In genomic region chr12:92152043-92152921, GRCm38 (mm10) we compare ENCODE assay signal across 14 mouse cellular contexts.
DNase-seq lines count a peak whose midpoint lies in the region; ATAC-seq lines count a peak whose summit lies in the region.
"Had no signal": no experiment of that assay in that cellular context is flagged by ENCODE, and none has a peak within 500 bp of the region (broad histone marks: within the 10 kb centered on the region; RNA-seq: fewer than 3 reads in every experiment).

No protein-coding gene starts in this region.

- ATAC-seq in embryonic facial prominence, embryonic 14.5 days (ENCODE audit: low read depth) = peak; percentile 74; the same call in 1 of the 2 replicates
- ATAC-seq in midbrain, embryonic 14.5 days (ENCODE audit: low FRiP score, low TSS enrichment) = no peak
- ATAC-seq in midbrain, embryonic 11.5 days (ENCODE audit: low FRiP score) = no peak
- peak; percentile 81 for ATAC-seq in forebrain, embryonic 13.5 days

- no peak overlapping the region for H3K27ac ChIP-seq in embryonic facial prominence, embryonic 14.5 days (replicated peaks; ENCODE audit: low read depth, low read length)
- no peak overlapping the region for H3K27ac ChIP-seq in embryonic facial prominence, embryonic 10.5 days (replicated peaks)
- H3K27ac ChIP-seq in midbrain, embryonic 14.5 days (replicated peaks; ENCODE audit: low read depth, low read length) = no peak overlapping the region
- H3K27ac ChIP-seq in midbrain, embryonic 11.5 days (ENCODE audit: low read depth, low read length) = no peak overlapping the region
- no peak overlapping the region for H3K27ac ChIP-seq in forebrain, embryonic 13.5 days
- H3K27ac ChIP-seq: liver, embryonic 14.5 days; neural tube, embryonic 15.5 days had no signal

- H3K9me3 ChIP-seq in embryonic facial prominence, embryonic 14.5 days (ENCODE audit: control insufficient read depth, low read length) = no peaks in the 10 kb centered on the region
- H3K9me3 ChIP-seq in embryonic facial prominence, embryonic 10.5 days = no peaks in the 10 kb centered on the region
- H3K9me3 ChIP-seq in midbrain, embryonic 14.5 days (ENCODE audit: control insufficient read depth, low read length) = no peaks in the 10 kb centered on the region
- H3K9me3 ChIP-seq in midbrain, embryonic 11.5 days (ENCODE audit: control insufficient read depth, low read length) = no peaks in the 10 kb centered on the region
- H3K9me3 ChIP-seq in forebrain, embryonic 13.5 days (replicated peaks) = no peaks in the 10 kb centered on the region
- H3K9me3 ChIP-seq: neural tube, embryonic 15.5 days had no signal

- no peak overlapping the region for H3K4me3 ChIP-seq in embryonic facial prominence, embryonic 14.5 days (ENCODE audit: low read depth, low read length)
- no peak overlapping the region for H3K4me3 ChIP-seq in embryonic facial prominence, embryonic 10.5 days
- no peak overlapping the region for H3K4me3 ChIP-seq in midbrain, embryonic 14.5 days (replicated peaks; ENCODE audit: low read depth, low read length)
- no peak overlapping the region for H3K4me3 ChIP-seq in midbrain, embryonic 11.5 days (ENCODE audit: low read depth, low read length)
- H3K4me3 ChIP-seq in forebrain, embryonic 13.5 days = no peak overlapping the region
- H3K4me3 ChIP-seq: neural tube, embryonic 15.5 days had no signal

- DNase-seq in embryonic facial prominence, embryonic 14.5 days (ENCODE audit: low spot score) = peak; percentile 30
- DNase-seq in embryonic facial prominence, embryonic 10.5 days (ENCODE audit: low spot score) = no peak
- peak; percentile 14 for DNase-seq in midbrain, embryonic 14.5 days
- DNase-seq in midbrain, embryonic 11.5 days (ENCODE audit: low spot score, missing footprints) = no peak
- DNase-seq in retina, postnatal 7 days (ENCODE audit: low read depth, low spot score) = peak; percentile 28
- no peak for DNase-seq in thymus, postnatal 25 days
- DNase-seq in kidney, adult 11 months = no peak
- DNase-seq: heart, adult 18-20 months; kidney, postnatal 14 days; right cerebral cortex, postnatal 14 days; thymus, postnatal 36 days had no signal

- no peaks in the 10 kb centered on the region for H3K36me3 ChIP-seq in embryonic facial prominence, embryonic 14.5 days (ENCODE audit: control insufficient read depth, insufficient read depth, low read length)
- no peaks in the 10 kb centered on the region for H3K36me3 ChIP-seq in embryonic facial prominence, embryonic 10.5 days (replicated peaks)
- no peaks in the 10 kb centered on the region for H3K36me3 ChIP-seq in midbrain, embryonic 14.5 days (ENCODE audit: control insufficient read depth, insufficient read depth, low read length)
- H3K36me3 ChIP-seq in midbrain, embryonic 11.5 days (ENCODE audit: control insufficient read depth, insufficient read depth, low read length) = no peaks in the 10 kb centered on the region
- no peaks in the 10 kb centered on the region for H3K36me3 ChIP-seq in forebrain, embryonic 13.5 days (ENCODE audit: poor library complexity, severe bottlenecking)
- H3K36me3 ChIP-seq: neural tube, embryonic 15.5 days had no signal

- H3K4me2 ChIP-seq in embryonic facial prominence, embryonic 14.5 days (ENCODE audit: low read depth, low read length) = no peak overlapping the region
- H3K4me2 ChIP-seq in midbrain, embryonic 14.5 days (ENCODE audit: low read length) = no peak overlapping the region
- no peak overlapping the region for H3K4me2 ChIP-seq in midbrain, embryonic 11.5 days
- H3K4me2 ChIP-seq in forebrain, embryonic 13.5 days = no peak overlapping the region
- H3K4me2 ChIP-seq: neural tube, embryonic 15.5 days had no signal

- no peaks in the 10 kb centered on the region for H3K4me1 ChIP-seq in embryonic facial prominence, embryonic 14.5 days (ENCODE audit: control insufficient read depth, insufficient read depth, low read length)
- no peaks in the 10 kb centered on the region for H3K4me1 ChIP-seq in embryonic facial prominence, embryonic 10.5 days
- peaks cover 6% of the 10 kb centered on the region for H3K4me1 ChIP-seq in midbrain, embryonic 14.5 days (ENCODE audit: control insufficient read depth, insufficient read depth, low read length)
- no peaks in the 10 kb centered on the region for H3K4me1 ChIP-seq in midbrain, embryonic 11.5 days (ENCODE audit: control insufficient read depth, insufficient read depth, low read length)
- H3K4me1 ChIP-seq in forebrain, embryonic 13.5 days = peaks cover 19% of the 10 kb centered on the region
- H3K4me1 ChIP-seq: neural tube, embryonic 15.5 days had no signal

- no peak overlapping the region for H3K9ac ChIP-seq in embryonic facial prominence, embryonic 14.5 days (ENCODE audit: low read depth, low read length)
- no peak overlapping the region for H3K9ac ChIP-seq in midbrain, embryonic 14.5 days (replicated peaks; ENCODE audit: low read length)
- H3K9ac ChIP-seq in midbrain, embryonic 11.5 days (ENCODE audit: low read length) = no peak overlapping the region
- no peak overlapping the region for H3K9ac ChIP-seq in forebrain, embryonic 13.5 days
- H3K9ac ChIP-seq: liver, embryonic 14.5 days; neural tube, embryonic 15.5 days had no signal

- H3K27me3 ChIP-seq in embryonic facial prominence, embryonic 14.5 days (replicated peaks; ENCODE audit: control insufficient read depth, insufficient read depth, low read length) = no peaks in the 10 kb centered on the region
- H3K27me3 ChIP-seq in embryonic facial prominence, embryonic 10.5 days (replicated peaks; ENCODE audit: low read depth, poor library complexity, severe bottlenecking) = no peaks in the 10 kb centered on the region
- H3K27me3 ChIP-seq in midbrain, embryonic 14.5 days (ENCODE audit: control insufficient read depth, insufficient read depth, low read length) = no peaks in the 10 kb centered on the region
- H3K27me3 ChIP-seq in midbrain, embryonic 11.5 days (ENCODE audit: control insufficient read depth, insufficient read depth, low read length) = no peaks in the 10 kb centered on the region
- H3K27me3 ChIP-seq in forebrain, embryonic 13.5 days = no peaks in the 10 kb centered on the region
- H3K27me3 ChIP-seq: neural tube, embryonic 15.5 days had no signal

- 65% methylated on average over 4 of the region's 4 CpGs for WGBS in embryonic facial prominence, embryonic 14.5 days
- 71% methylated on average over 4 of the region's 4 CpGs for WGBS in embryonic facial prominence, embryonic 10.5 days
- WGBS in midbrain, embryonic 14.5 days = 55% methylated on average over 4 of the region's 4 CpGs
- WGBS in midbrain, embryonic 11.5 days = 72% methylated on average over 4 of the region's 4 CpGs
- WGBS in forebrain, embryonic 13.5 days = 41% methylated on average over 4 of the region's 4 CpGs

Comparison
In these comparisons a context has a peak if more than half of its experiments do, and no peak if none do; other contexts are left out.
1. DNase-seq: peak in embryonic facial prominence, embryonic 14.5 days (single experiment), midbrain, embryonic 14.5 days (single experiment) and retina, postnatal 7 days (single experiment); none in embryonic facial prominence, embryonic 10.5 days (single experiment), midbrain, embryonic 11.5 days (single experiment), thymus, postnatal 25 days (single experiment) and kidney, adult 11 months (single experiment).
2. ATAC-seq: peak in embryonic facial prominence, embryonic 14.5 days (single experiment) and forebrain, embryonic 13.5 days (single experiment); none in midbrain, embryonic 14.5 days (single experiment) and midbrain, embryonic 11.5 days (single experiment).